Comparison of ENCODE assay signal across 9 mouse cellular contexts in genomic region chr4:100865423-100865822, GRCm38 (mm10).
DNase-seq lines count a peak whose midpoint lies in the region; ATAC-seq and TF ChIP-seq lines count a peak whose summit lies in the region.
"Had no signal": no experiment of that assay in that cellular context is flagged by ENCODE, and none has a peak within 500 bp of the region (broad histone marks: within the 10 kb centered on the region; RNA-seq: fewer than 3 reads in every experiment).

No protein-coding gene starts in this region.

- ATAC-seq in frontal cortex, adult (ENCODE audit: low TSS enrichment) = 0 out of 2 replicates have a peak, but pooled peaks have one; percentile 24
- no peak for ATAC-seq in lung, postnatal 0 days
- ATAC-seq in limb, embryonic 15.5 days (ENCODE audit: insufficient number of reproducible peaks, low FRiP score, low TSS enrichment, low read depth) = no peak
- no peak for ATAC-seq in stomach, embryonic 16.5 days (ENCODE audit: insufficient read depth, low FRiP score)

- TF ChIP-seq CTCF in lung, postnatal 0 days (IDR thresholded peaks at IDR 0.05) = no peak

- no peaks in the 10 kb centered on the region for H3K9me3 ChIP-seq in lung, postnatal 0 days (ENCODE audit: low read length)
- H3K9me3 ChIP-seq in limb, embryonic 15.5 days = no peaks in the 10 kb centered on the region
- H3K9me3 ChIP-seq in stomach, embryonic 16.5 days (replicated peaks; ENCODE audit: control insufficient read depth, low read length) = no peaks in the 10 kb centered on the region
- H3K9me3 ChIP-seq: heart, embryonic 10.5 days had no signal

- H3K4me2 ChIP-seq in lung, postnatal 0 days (replicated peaks; ENCODE audit: low read depth, low read length) = peak overlapping the region; percentile 9; the same call in 1 of the 2 replicates
- H3K4me2 ChIP-seq in limb, embryonic 15.5 days = 0 out of 2 replicates have a peak overlapping the region, but pooled peaks have one; percentile 0
- 0 out of 2 replicates have a peak overlapping the region, but pooled peaks have one; percentile 18 for H3K4me2 ChIP-seq in stomach, embryonic 16.5 days (ENCODE audit: low read depth, low read length)

- H3K9ac ChIP-seq in lung, postnatal 0 days (replicated peaks; ENCODE audit: low read depth) = no peak overlapping the region
- no peak overlapping the region for H3K9ac ChIP-seq in limb, embryonic 15.5 days
- no peak overlapping the region for H3K9ac ChIP-seq in stomach, embryonic 16.5 days (ENCODE audit: low read length)

- H3K4me3 ChIP-seq in lung, postnatal 0 days (ENCODE audit: low read depth, low read length) = no peak overlapping the region
- H3K4me3 ChIP-seq in limb, embryonic 15.5 days = no peak overlapping the region
- no peak overlapping the region for H3K4me3 ChIP-seq in stomach, embryonic 16.5 days (replicated peaks; ENCODE audit: low read length)
- H3K4me3 ChIP-seq: heart, embryonic 10.5 days had no signal

- H3K27me3 ChIP-seq in lung, postnatal 0 days (replicated peaks; ENCODE audit: insufficient read depth, low read length) = no peaks in the 10 kb centered on the region
- H3K27me3 ChIP-seq in limb, embryonic 15.5 days = no peaks in the 10 kb centered on the region
- no peaks in the 10 kb centered on the region for H3K27me3 ChIP-seq in stomach, embryonic 16.5 days (ENCODE audit: control insufficient read depth, insufficient read depth, low read length)

- H3K27ac ChIP-seq in lung, postnatal 0 days (ENCODE audit: low read length) = no peak overlapping the region
- H3K27ac ChIP-seq in limb, embryonic 15.5 days = peak overlapping the region; percentile 27; the same call in 1 of the 2 replicates
- peak overlapping the region; percentile 79 for H3K27ac ChIP-seq in stomach, embryonic 16.5 days (ENCODE audit: low read length)
- H3K27ac ChIP-seq: heart, embryonic 10.5 days had no signal

- no peak for TF ChIP-seq EP300 in lung, postnatal 0 days (IDR thresholded peaks at IDR 0.05)

- H3K4me1 ChIP-seq in lung, postnatal 0 days (ENCODE audit: insufficient read depth, low read depth, low read length) = peaks cover 3% of the 10 kb centered on the region; the same call in 1 of the 2 replicates
- peaks cover 28% of the 10 kb centered on the region for H3K4me1 ChIP-seq in limb, embryonic 15.5 days
- peaks cover 34% of the 10 kb centered on the region for H3K4me1 ChIP-seq in stomach, embryonic 16.5 days (ENCODE audit: control insufficient read depth, insufficient read depth, low read length)

- H3K36me3 ChIP-seq in lung, postnatal 0 days (ENCODE audit: insufficient read depth, low read length) = no peaks in the 10 kb centered on the region
- H3K36me3 ChIP-seq in limb, embryonic 15.5 days = no peaks in the 10 kb centered on the region; the same call in 1 of the 2 replicates
- H3K36me3 ChIP-seq in stomach, embryonic 16.5 days (ENCODE audit: control insufficient read depth, insufficient read depth, low read length) = no peaks in the 10 kb centered on the region
- H3K36me3 ChIP-seq: heart, embryonic 10.5 days had no signal

- 27% methylated on average over 13 of the region's 13 CpGs for WGBS in lung, postnatal 0 days
- 22% methylated on average over 13 of the region's 13 CpGs for WGBS in limb, embryonic 15.5 days
- WGBS in stomach, embryonic 16.5 days = 34% methylated on average over 13 of the region's 13 CpGs

- no peak for DNase-seq in frontal cortex, postnatal 10 days (ENCODE audit: low spot score in 2 of 2)
- no peak for DNase-seq in lung, postnatal 0 days (ENCODE audit: low spot score)
- DNase-seq in lung, postnatal 25 days (ENCODE audit: low spot score) = no peak
- no peak for DNase-seq in layer of hippocampus, adult 9-10 months (ENCODE audit: low spot score)
- DNase-seq in adrenal gland, postnatal 4 days (ENCODE audit: low spot score in 2 of 2) = no peak
